ENCODE assay signal across 10 mouse cellular contexts in the genomic region with DNA sequence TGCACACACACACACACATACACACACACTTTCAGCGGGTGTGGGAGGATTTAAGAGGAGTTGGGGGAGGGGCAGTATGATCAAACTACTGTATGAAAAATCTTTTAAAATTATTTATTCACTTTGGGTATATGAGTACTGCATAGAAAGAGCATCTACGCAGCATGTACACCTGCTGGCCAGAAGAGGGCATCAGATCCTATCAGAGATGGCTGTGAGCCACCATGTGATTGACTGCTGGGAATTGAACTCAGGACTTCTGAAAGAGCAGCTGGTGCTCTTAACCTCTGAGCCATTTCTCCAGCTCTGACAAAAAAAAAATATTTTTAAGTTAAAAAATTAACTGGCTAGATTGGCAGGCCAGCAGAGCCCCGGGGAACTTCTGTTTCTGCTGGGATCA. TPM values are rescaled to one million over a fixed set of nuclear protein-coding genes. Genes with fewer than 3 reads are reported as not detected.
A peak's percentile ranks its signal among the peaks of the same experiment; 100 is the strongest.
DNase-seq lines count a peak whose midpoint lies in the region; TF ChIP-seq lines count a peak whose summit lies in the region.
"Had no signal": no experiment of that assay in that cellular context is flagged by ENCODE, and none has a peak within 500 bp of the region (broad histone marks: within the 10 kb centered on the region; RNA-seq: fewer than 3 reads in every experiment).

No protein-coding gene starts in this region.

- TF ChIP-seq POLR2A in heart, adult 2 months (IDR thresholded peaks at IDR 0.05; ENCODE audit: insufficient read depth, low read depth, low read length) = no peak
- TF ChIP-seq POLR2A in MEL (IDR thresholded peaks at IDR 0.05; ENCODE audit: control insufficient read depth in 1 of 2, insufficient read depth in 1 of 2, low read depth in 1 of 2, low read length in 2 of 2, poor library complexity in 1 of 2) = no peak

- TF ChIP-seq RAD21 in MEL (IDR thresholded peaks at IDR 0.05; ENCODE audit: low read depth, low read length) = peak; percentile 46

- WGBS in heart, adult 2 months = 40% methylated on average over 3 of the region's 3 CpGs

- no peak overlapping the region for H3K4me3 ChIP-seq in heart, adult 2 months
- no peak overlapping the region for H3K4me3 ChIP-seq in MEL (ENCODE audit: control insufficient read depth in 1 of 2, insufficient read depth in 1 of 2, low read depth in 2 of 2, low read length in 2 of 2)

- H3K36me3 ChIP-seq in heart, adult 2 months (ENCODE audit: control insufficient read depth, insufficient read depth, low read length) = no peaks in the 10 kb centered on the region
- H3K36me3 ChIP-seq in MEL (ENCODE audit: control insufficient read depth in 1 of 2, insufficient read depth in 2 of 2, low read length in 2 of 2) = no peaks in the 10 kb centered on the region

- peak; percentile 73 for TF ChIP-seq CTCF in heart, adult 2 months (IDR thresholded peaks at IDR 0.05)
- peak; percentile 51 to 71 (median 70); a peak in 5 of 6 replicates for TF ChIP-seq CTCF in MEL (IDR thresholded peaks at IDR 0.05 in 2 of 3, conservative IDR thresholded peaks at IDR 0.05 in 1 of 3; ENCODE audit: control insufficient read depth in 1 of 3, insufficient read depth in 1 of 3, low read depth in 2 of 3, low read length in 3 of 3, poor library complexity in 1 of 3, severe bottlenecking in 1 of 3)

- intact Hi-C loops in heart, adult 2 months (cut with DNase I) = loop anchor here (5.0 kb wide), 1 partner anchor 88 kb away; no protein-coding TSS in a partner anchor

- no peak for TF ChIP-seq EP300 in heart, adult 2 months (IDR thresholded peaks at IDR 0.05; ENCODE audit: insufficient read depth, low read depth, low read length)
- TF ChIP-seq EP300 in MEL (IDR thresholded peaks at IDR 0.05; ENCODE audit: low read depth in 1 of 2, low read length in 2 of 2) = no peak

- H3K9me3 ChIP-seq in MEL (replicated peaks; ENCODE audit: insufficient read depth, low read length) = no peaks in the 10 kb centered on the region

- no peaks in the 10 kb centered on the region for H3K79me2 ChIP-seq in heart, adult 2 months (replicated peaks; ENCODE audit: control insufficient read depth, insufficient read depth, low read length)
- H3K79me2 ChIP-seq in MEL (ENCODE audit: control insufficient read depth, insufficient read depth, low read length, poor library complexity) = no peaks in the 10 kb centered on the region

- DNase-seq in heart, adult 2 months = no peak
- no peak for DNase-seq in heart, adult 11 months
- peak; percentile 41 for DNase-seq in 3134 (ENCODE audit: extremely low read depth, insufficient read length, low spot score)
- DNase-seq in MEL (ENCODE audit: low read depth, low spot score) = peak; percentile 65
- DNase-seq in induced T-regulatory cell, adult 2 months (ENCODE audit: low read depth) = peak; percentile 43
- DNase-seq in Muller cell, postnatal 12 days (ENCODE audit: inconsistent ontology term) = no peak
- DNase-seq in ovary, postnatal 10 days (ENCODE audit: low spot score) = no peak
- no peak for DNase-seq in gastrocnemius, postnatal 25 days

- H3K4me1 ChIP-seq in heart, adult 2 months (ENCODE audit: control insufficient read depth, insufficient read depth, low read length) = no peaks in the 10 kb centered on the region
- H3K4me1 ChIP-seq in MEL (ENCODE audit: control insufficient read depth in 1 of 2, insufficient read depth in 2 of 2, low read length in 2 of 2) = no peaks in the 10 kb centered on the region

- no peak overlapping the region for H3K9ac ChIP-seq in heart, adult 2 months (ENCODE audit: low read depth, low read length)
- H3K9ac ChIP-seq in MEL (ENCODE audit: control insufficient read depth, low read depth, low read length, poor library complexity, severe bottlenecking) = no peak overlapping the region

- H3K27me3 ChIP-seq in heart, adult 2 months (ENCODE audit: control insufficient read depth, insufficient read depth, low read length) = peaks cover 7% of the 10 kb centered on the region
- H3K27me3 ChIP-seq in MEL (ENCODE audit: control insufficient read depth in 1 of 2, insufficient read depth in 2 of 2, low read length in 2 of 2) = peaks cover 0 to 1% of the 10 kb centered on the region in 2 experiments; a peak in 3 of 4 replicates

- H3K27ac ChIP-seq in heart, adult 2 months = no peak overlapping the region
- no peak overlapping the region for H3K27ac ChIP-seq in MEL (ENCODE audit: control insufficient read depth, low read depth, low read length)

TF ChIP-seq in MEL, 35 proteins besides CTCF, POLR2A, EP300 and RAD21:
- TF ChIP-seq USF1 (IDR thresholded peaks at IDR 0.05; ENCODE audit: low read depth, low read length) (peak; percentile 66), CHD1 (IDR thresholded peaks at IDR 0.05; ENCODE audit: low read depth, low read length) (no peak), MYB (IDR thresholded peaks at IDR 0.05; ENCODE audit: low read depth, low read length) (no peak), UBTF (IDR thresholded peaks at IDR 0.05; ENCODE audit: borderline replicate concordance, insufficient read depth, low read depth, low read length) (no peak), ZC3H11A (IDR thresholded peaks at IDR 0.05; ENCODE audit: low read depth, low read length) (peak; percentile 24; the same call in 1 of the 2 replicates), TCF12 (IDR thresholded peaks at IDR 0.05; ENCODE audit: low read depth, low read length) (no peak), ELF1 (IDR thresholded peaks at IDR 0.05; ENCODE audit: low read depth, low read length) (no peak), GATA1 (IDR thresholded peaks at IDR 0.05; ENCODE audit: low read depth, low read length) (peak; percentile 16; the same call in 1 of the 2 replicates), ETS1 (IDR thresholded peaks at IDR 0.05; ENCODE audit: low read depth, low read length) (no peak), ZMIZ1 (IDR thresholded peaks at IDR 0.05; ENCODE audit: low read depth, low read length) (no peak), JUND (IDR thresholded peaks at IDR 0.05; ENCODE audit: low read depth, low read length) (no peak), KAT2A (conservative IDR thresholded peaks at IDR 0.05; ENCODE audit: low read depth, low read length) (no peak), MAFK (IDR thresholded peaks at IDR 0.05; ENCODE audit: borderline replicate concordance, low read depth, low read length) (no peak), SMC3 (IDR thresholded peaks at IDR 0.05; ENCODE audit: low read depth, low read length) (peak; percentile 60), MAX (IDR thresholded peaks at IDR 0.05; ENCODE audit: low read length) (peak; percentile 31; the same call in 1 of the 2 replicates), ZKSCAN1 (IDR thresholded peaks at IDR 0.05; ENCODE audit: low read depth, low read length) (no peak), HCFC1 (IDR thresholded peaks at IDR 0.05; ENCODE audit: low read depth, low read length) (no peak), MAZ (IDR thresholded peaks at IDR 0.05; ENCODE audit: low read depth, low read length) (no peak), USF2 (IDR thresholded peaks at IDR 0.05; ENCODE audit: borderline replicate concordance in 1 of 2, insufficient read depth in 1 of 2, low read depth in 1 of 2, low read length in 2 of 2) (no peak), TAL1 (IDR thresholded peaks at IDR 0.05; ENCODE audit: low read length) (no peak), MYC (IDR thresholded peaks at IDR 0.05; ENCODE audit: low read depth, low read length) (peak; percentile 68), POLR2AphosphoS5 (IDR thresholded peaks at IDR 0.05; ENCODE audit: borderline replicate concordance, low read depth, low read length) (no peak), NRF1 (IDR thresholded peaks at IDR 0.05; ENCODE audit: insufficient read depth, low read depth, low read length, poor library complexity, severe bottlenecking) (no peak), GABPA (IDR thresholded peaks at IDR 0.05; ENCODE audit: low read depth, low read length) (no peak), RCOR1 (IDR thresholded peaks at IDR 0.05; ENCODE audit: low read depth, low read length) (no peak), CHD2 (IDR thresholded peaks at IDR 0.05; ENCODE audit: low read length) (no peak), ZNF384 (IDR thresholded peaks at IDR 0.05; ENCODE audit: low read depth, low read length) (no peak)

RNA-seq across cellular contexts. Expression of gene Neurl1a, which starts 4.1 kb away (rescaled TPM):
- total RNA-seq in heart, adult 2 months (2021) = 1 to 10 TPM; 1.5 to 1.7 TPM
- 1.1 and 2.5 TPM in 2 replicates for polyA plus RNA-seq in heart, adult 2 months (2012; rRNA removed)
- not detected in 2 replicates for total RNA-seq in MEL (2012; rRNA removed)
- polyA plus RNA-seq in MEL (2012; ENCODE audit: insufficient read depth in 1 of 2, insufficient read length in 2 of 2, low read depth in 1 of 2, low replicate concordance in 2 of 2, missing spikeins in 1 of 2) = under 1 TPM in 1 of 2 experiments, not detected in 1; 0.03 TPM
- 100 to 1,000 TPM in 1 of 2 experiments, 10 to 100 TPM in 1; 98.2 to 105 TPM for total RNA-seq in gastrocnemius, postnatal 25 days (2021)

RNA-seq across cellular contexts. Expression of gene Calhm3, which starts 17.0 kb away (rescaled TPM):
- not detected for total RNA-seq in heart, adult 2 months (2021)
- polyA plus RNA-seq in heart, adult 2 months (2012; rRNA removed) = not detected in 2 replicates
- not detected in 2 replicates for total RNA-seq in MEL (2012; rRNA removed)
- not detected for polyA plus RNA-seq in MEL (2012; ENCODE audit: insufficient read depth in 1 of 2, insufficient read length in 2 of 2, low read depth in 1 of 2, low replicate concordance in 2 of 2, missing spikeins in 1 of 2)
- not detected for total RNA-seq in gastrocnemius, postnatal 25 days (2021)
- polyA plus RNA-seq: heart, embryonic 16.5 days; liver, embryonic 16.5 days had no signal

RNA-seq across cellular contexts. Expression of gene Calhm1, which starts 30.5 kb away (rescaled TPM):
- total RNA-seq in heart, adult 2 months (2021) = not detected
- polyA plus RNA-seq in heart, adult 2 months (2012; rRNA removed) = not detected in 2 replicates
- not detected in 2 replicates for total RNA-seq in MEL (2012; rRNA removed)
- polyA plus RNA-seq in MEL (2012; ENCODE audit: insufficient read depth in 1 of 2, insufficient read length in 2 of 2, low read depth in 1 of 2, low replicate concordance in 2 of 2, missing spikeins in 1 of 2) = under 1 TPM in 1 of 2 experiments, not detected in 1; 0.06 TPM
- total RNA-seq in gastrocnemius, postnatal 25 days (2021) = not detected
- polyA plus RNA-seq: heart, embryonic 16.5 days; liver, embryonic 16.5 days had no signal

RNA-seq across cellular contexts. Expression of gene Calhm2, which starts 36.4 kb away (rescaled TPM):
- 1 to 10 TPM; 3.7 to 4.5 TPM for total RNA-seq in heart, adult 2 months (2021)
- polyA plus RNA-seq in heart, adult 2 months (2012; rRNA removed) = 7.1 and 7.5 TPM in 2 replicates
- total RNA-seq in MEL (2012; rRNA removed) = 8.5 and 11.1 TPM in 2 replicates
- 10 to 100 TPM in 1 of 2 experiments, not detected in 1; 11.2 TPM for polyA plus RNA-seq in MEL (2012; ENCODE audit: insufficient read depth in 1 of 2, insufficient read length in 2 of 2, low read depth in 1 of 2, low replicate concordance in 2 of 2, missing spikeins in 1 of 2)
- total RNA-seq in gastrocnemius, postnatal 25 days (2021) = 1 to 10 TPM; 1.9 to 2.2 TPM

Comparison
In these comparisons a context has a peak if more than half of its experiments do, and no peak if none do; other contexts are left out.
1. DNase-seq: peak in 3134 (single experiment), MEL (single experiment) and induced T-regulatory cell, adult 2 months (single experiment); none in heart, adult 2 months (0 of 2), heart, adult 11 months (single experiment), Muller cell, postnatal 12 days (single experiment), ovary, postnatal 10 days (single experiment) and gastrocnemius, postnatal 25 days (single experiment).
2. RNA of gene Neurl1a, which starts 4.1 kb away (total RNA-seq): 98.2 to 105 TPM in gastrocnemius, postnatal 25 days; 1.5 to 1.7 TPM in heart, adult 2 months and not detected in MEL; every median in the first group is over 10 times any median in the second.